Mouse (Mus musculus) hindbrain, embryonic 11.5 days (tissue): Measurements from ENCODE around the gene Sox5. TPM values are rescaled to one million over a fixed set of nuclear protein-coding genes. Genes with fewer than 3 reads are reported as not detected.

Experiments used
- ATAC-seq: fragments of 200-750 bp; cut with Nextera tagmentation; 2 replicates; pipeline ENCODE4 v1.8.0; 2017; ENCODE audit warnings: mild to moderate bottlenecking, moderate TSS enrichment, moderate library complexity; ENCODE audit not compliant: low FRiP score
- DNase-seq: peaks from one replicate; pipeline ENCODE4 v3.0.0-alpha.2; 2015; ENCODE audit warnings: low spot score
- H3K27ac ChIP-seq: fragments of 300-500 bp; sonication (generic); 2 replicates; pipeline ENCODE4 v1.5.1; 2014; ENCODE audit warnings: mild to moderate bottlenecking, low read depth, low read length
- H3K27me3 ChIP-seq: fragments of 300-500 bp; sonication (generic); 2 replicates; pipeline ENCODE4 v1.6.1; 2014; ENCODE audit warnings: mild to moderate bottlenecking, low read length, moderate library complexity, mixed read lengths; ENCODE audit not compliant: control insufficient read depth, insufficient read depth
- H3K36me3 ChIP-seq: fragments of 300-500 bp; sonication (generic); 2 replicates; pipeline ENCODE4 v1.6.1; 2014; ENCODE audit warnings: mild to moderate bottlenecking, low read length, moderate library complexity, mixed read lengths; ENCODE audit not compliant: control insufficient read depth, insufficient read depth
- H3K4me1 ChIP-seq: fragments of 300-500 bp; sonication (generic); replicated peaks from 2 replicates; pipeline ENCODE4 v1.6.1; 2014; ENCODE audit warnings: low read length, mixed read lengths; ENCODE audit not compliant: control insufficient read depth, insufficient read depth
- H3K4me2 ChIP-seq: fragments of 300-500 bp; sonication (generic); replicated peaks from 2 replicates; pipeline ENCODE4 v1.6.1; 2014; ENCODE audit warnings: mild to moderate bottlenecking, low read depth, low read length
- H3K4me3 ChIP-seq: fragments of 300-500 bp; sonication (generic); 2 replicates; pipeline ENCODE4 v1.5.1; 2014; ENCODE audit warnings: low read depth, low read length
- H3K9ac ChIP-seq: fragments of 300-500 bp; sonication (generic); 2 replicates; pipeline ENCODE4 v1.6.1; 2014; ENCODE audit warnings: low read depth, low read length
- H3K9me3 ChIP-seq: fragments of 300-500 bp; sonication (generic); 2 replicates; pipeline ENCODE4 v1.6.1; 2016; ENCODE audit warnings: low read length; ENCODE audit not compliant: control insufficient read depth
- WGBS: fragments of 180-500 bp; shearing (Covaris S2); extraction: QIAGEN DNeasy Blood & Tissue Kit; methylation state at CpG from one replicate; pipeline ENCODE4 v1.1.7; 2014; 5-methylcytosine and 5-hydroxymethylcytosine counted together
- polyA plus RNA-seq: library from polyadenylated mRNA; unstranded; fragments of >200 nt; fragmentation: Nextera tagmentation; extraction: Ambion mirVana; gene quantifications from 2 replicates; pipeline ENCODE4 v1.2.1, GENCODE M21; 2014

Gene Sox5
- polyA plus RNA-seq, 1 experiment from 2014 or later = 35.0 TPM

GRCm38 (mm10) chr6:144479861-144480260 lies 301.9 kb downstream of the Sox5 start:
- Histone ChIP-seq H3K4me2 (no peak overlapping the region), H3K27ac (no peak overlapping the region)
- DNase-seq = no peak

GRCm38 (mm10) chr6:144477287-144478064 lies 304.3 kb downstream of the Sox5 start:
- WGBS = 73% methylated on average over 16 of the region's 16 CpGs
- DNase-seq (no peak), ATAC-seq (no peak)
- H3K4me1 ChIP-seq = peaks cover 5% of the 10 kb centered on the region; the same call in 1 of the 2 replicates
- H3K36me3 ChIP-seq = no peaks in the 10 kb centered on the region
- no peaks in the 10 kb centered on the region; the same call in 1 of the 2 replicates for H3K27me3 ChIP-seq
- H3K4me3 ChIP-seq = no peak overlapping the region
- no peaks in the 10 kb centered on the region for H3K9me3 ChIP-seq
- no peak overlapping the region for H3K27ac ChIP-seq
- no peak overlapping the region for H3K9ac ChIP-seq
- no peak overlapping the region for H3K4me2 ChIP-seq

More at GRCm38 (mm10) chr6:144479861-144480260, 301.9 kb downstream of the Sox5 start:
- peaks cover 5% of the 10 kb centered on the region; the same call in 1 of the 2 replicates for H3K4me1 ChIP-seq
- no peaks in the 10 kb centered on the region; the same call in 1 of the 2 replicates for H3K27me3 ChIP-seq
- 53% methylated on average over 4 of the region's 4 CpGs for WGBS
- ATAC-seq = no peak
- H3K36me3 ChIP-seq = no peaks in the 10 kb centered on the region
- no peaks in the 10 kb centered on the region for H3K9me3 ChIP-seq
- H3K9ac ChIP-seq = no peak overlapping the region
- no peak overlapping the region for H3K4me3 ChIP-seq

- ATAC-seq = no peak
- H3K4me3 ChIP-seq = no peak overlapping the region
- no peak overlapping the region for H3K27ac ChIP-seq
- no peaks in the 10 kb centered on the region for H3K9me3 ChIP-seq
- H3K9ac ChIP-seq = no peak overlapping the region
- H3K36me3 ChIP-seq = no peaks in the 10 kb centered on the region
- no peak overlapping the region for H3K4me2 ChIP-seq
- whole genome bisulfite sequencing = 78% methylated on average over 7 of the region's 7 CpGs
- H3K4me1 ChIP-seq = no peaks in the 10 kb centered on the region
- no peak for DNase-seq
- H3K27me3 ChIP-seq = no peaks in the 10 kb centered on the region
Observed at GRCm38 (mm10) chr6:144473437-144473836, 308.3 kb downstream of the Sox5 start.

DNA sequence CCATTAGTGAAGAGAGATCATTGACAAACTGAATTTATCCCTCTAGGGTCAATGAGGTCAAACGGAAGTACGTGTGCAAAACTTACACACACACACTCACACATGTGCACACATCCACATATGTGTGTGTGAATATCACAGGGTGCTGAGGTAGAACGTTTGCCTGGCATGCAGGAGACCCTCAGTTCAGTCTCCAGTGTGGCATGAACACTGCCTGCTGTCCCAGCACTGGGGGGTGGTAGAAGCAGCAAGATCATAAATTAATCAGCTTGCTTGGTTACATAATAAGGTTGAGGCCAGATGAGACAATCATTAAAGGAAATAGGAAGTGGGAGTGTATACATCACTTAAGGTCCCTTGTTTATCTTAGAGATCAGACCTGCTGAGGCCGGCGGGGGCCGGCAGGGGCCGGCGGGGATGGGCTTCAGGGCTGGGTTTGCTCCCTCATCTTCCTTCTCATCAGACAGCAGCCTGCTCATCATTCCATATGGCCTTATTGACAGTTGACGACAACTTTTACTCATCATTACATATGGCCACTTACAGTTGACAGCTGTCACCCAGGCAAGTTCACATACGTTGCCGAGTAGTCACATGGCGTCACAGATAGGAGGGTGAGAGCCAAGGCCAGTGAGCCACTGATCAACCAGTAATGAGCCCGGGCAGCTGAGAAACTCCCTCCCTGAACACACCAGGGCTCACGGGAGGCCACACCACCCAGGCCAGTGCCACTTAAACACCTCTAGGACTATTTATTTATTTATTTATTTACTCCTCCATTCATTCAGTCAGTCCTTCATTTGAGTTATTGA lies 309.5 kb downstream of the Sox5 start:
- Histone ChIP-seq H3K36me3 (no peaks in the 10 kb centered on the region), H3K4me1 (no peaks in the 10 kb centered on the region), H3K4me3 (no peak overlapping the region), H3K9ac (no peak overlapping the region), H3K9me3 (no peaks in the 10 kb centered on the region), H3K27me3 (no peaks in the 10 kb centered on the region), H3K4me2 (no peak overlapping the region), H3K27ac (no peak overlapping the region)
- ATAC-seq = no peak
- DNase-seq = no peak
- 69% methylated on average over 14 of the region's 14 CpGs for WGBS

DNA sequence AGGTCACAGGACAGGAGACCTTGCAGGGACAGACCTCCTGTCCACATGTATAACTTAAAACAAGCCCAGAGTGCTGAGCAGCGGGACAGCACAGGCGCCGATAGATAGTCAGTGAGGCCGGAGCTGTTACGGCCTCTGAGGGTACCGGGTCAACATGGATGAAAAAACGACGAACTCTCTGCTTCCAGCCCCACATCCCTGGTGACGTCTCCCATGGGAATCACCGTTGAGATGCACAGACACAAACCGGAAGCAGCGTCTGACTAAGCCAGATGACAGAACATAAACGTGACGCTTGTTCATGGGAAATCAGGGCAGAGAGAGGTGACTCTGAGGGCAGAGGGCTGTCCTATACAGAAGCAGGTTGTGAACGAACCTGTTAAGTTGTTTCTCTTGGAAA lies 315.1 kb downstream of the Sox5 start:
- Histone ChIP-seq H3K27ac (no peak overlapping the region), H3K4me3 (no peak overlapping the region), H3K27me3 (no peaks in the 10 kb centered on the region), H3K36me3 (no peaks in the 10 kb centered on the region), H3K4me2 (no peak overlapping the region), H3K9ac (no peak overlapping the region), H3K9me3 (no peaks in the 10 kb centered on the region), H3K4me1 (no peaks in the 10 kb centered on the region)
- 59% methylated on average over 15 of the region's 15 CpGs for WGBS
- DNase-seq = no peak
- no peak for ATAC-seq

DNA sequence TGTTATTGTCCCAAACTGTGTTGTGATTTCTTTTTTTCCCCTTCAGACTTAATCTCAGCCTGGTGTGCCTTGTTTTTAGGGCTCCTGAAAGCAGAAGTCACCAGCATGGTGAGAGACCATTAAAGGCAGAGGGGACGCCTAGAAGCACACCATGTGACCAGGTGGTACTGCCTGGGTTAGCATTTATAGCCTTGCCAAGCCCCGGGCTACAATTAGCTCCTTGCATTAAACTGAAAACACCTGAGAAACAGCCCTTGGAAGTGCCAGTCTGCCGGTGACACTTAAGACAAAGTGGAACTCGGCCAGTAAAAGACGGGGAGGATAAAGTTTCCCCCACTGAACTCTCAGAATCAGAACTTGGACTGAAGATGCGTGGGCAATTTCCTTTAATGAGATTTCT lies 318.1 kb downstream of the Sox5 start:
- WGBS = 86% methylated on average over 6 of the region's 6 CpGs
- ATAC-seq = no peak
- H3K9me3 ChIP-seq = no peaks in the 10 kb centered on the region
- no peak overlapping the region for H3K4me3 ChIP-seq
- no peaks in the 10 kb centered on the region for H3K27me3 ChIP-seq
- no peaks in the 10 kb centered on the region for H3K4me1 ChIP-seq
- no peak overlapping the region for H3K27ac ChIP-seq
- H3K4me2 ChIP-seq = no peak overlapping the region
- no peaks in the 10 kb centered on the region for H3K36me3 ChIP-seq
- DNase-seq = no peak
- H3K9ac ChIP-seq = no peak overlapping the region

DNA sequence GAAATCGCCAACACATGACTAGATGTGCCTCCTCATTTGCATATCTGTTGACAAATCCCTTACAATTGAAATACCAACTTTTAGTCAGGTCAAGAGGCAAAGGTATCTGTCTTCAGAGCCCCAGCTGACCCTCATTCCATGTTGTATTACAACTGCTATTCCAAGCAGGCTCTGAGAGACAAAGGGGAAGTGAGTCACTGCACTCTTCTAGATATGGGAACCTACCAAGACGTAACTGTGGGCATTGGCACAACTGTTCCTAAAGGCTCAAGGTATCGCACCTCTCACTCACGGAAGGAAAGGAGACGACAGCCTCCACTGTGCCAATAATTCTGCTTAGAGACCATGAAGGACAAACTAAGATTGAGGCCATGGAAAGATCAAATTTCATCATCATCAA lies 318.5 kb downstream of the Sox5 start:
- no peak for DNase-seq
- ATAC-seq = no peak
- no peak overlapping the region for H3K4me2 ChIP-seq
- H3K27me3 ChIP-seq = no peaks in the 10 kb centered on the region
- no peaks in the 10 kb centered on the region for H3K9me3 ChIP-seq
- no peaks in the 10 kb centered on the region for H3K4me1 ChIP-seq
- H3K4me3 ChIP-seq = no peak overlapping the region
- 92% methylated on average over 5 of the region's 5 CpGs for WGBS
- no peak overlapping the region for H3K27ac ChIP-seq
- H3K9ac ChIP-seq = no peak overlapping the region
- H3K36me3 ChIP-seq = no peaks in the 10 kb centered on the region

- no peaks in the 10 kb centered on the region for H3K9me3 ChIP-seq
- DNase-seq (no peak), ATAC-seq (no peak)
- H3K36me3 ChIP-seq = no peaks in the 10 kb centered on the region
- H3K9ac ChIP-seq = no peak overlapping the region
- no peak overlapping the region for H3K4me2 ChIP-seq
- no peaks in the 10 kb centered on the region for H3K27me3 ChIP-seq
- no peak overlapping the region for H3K4me3 ChIP-seq
- no peak overlapping the region for H3K27ac ChIP-seq
- H3K4me1 ChIP-seq = no peaks in the 10 kb centered on the region
- whole genome bisulfite sequencing = 93% methylated on average over 8 of the region's 8 CpGs
Observed at GRCm38 (mm10) chr6:144459486-144459885, 322.3 kb downstream of the Sox5 start.
